9 mouse cellular contexts compared by ENCODE assay signal in genomic region chr16:30060412-30060811, GRCm38 (mm10). TPM values are rescaled to one million over a fixed set of nuclear protein-coding genes. Genes with fewer than 3 reads are reported as not detected.
DNase-seq lines count a peak whose midpoint lies in the region; ATAC-seq lines count a peak whose summit lies in the region.
"Had no signal": no experiment of that assay in that cellular context is flagged by ENCODE, and none has a peak within 500 bp of the region (broad histone marks: within the 10 kb centered on the region; RNA-seq: fewer than 3 reads in every experiment).

No protein-coding gene starts in this region.

- no peak overlapping the region for H3K4me3 ChIP-seq in heart, embryonic 13.5 days
- H3K4me3 ChIP-seq in stomach, embryonic 16.5 days (replicated peaks; ENCODE audit: low read length) = no peak overlapping the region

- H3K27me3 ChIP-seq in heart, embryonic 13.5 days (replicated peaks) = no peaks in the 10 kb centered on the region; the same call in 1 of the 2 replicates
- H3K27me3 ChIP-seq in stomach, embryonic 16.5 days (ENCODE audit: control insufficient read depth, insufficient read depth, low read length) = no peaks in the 10 kb centered on the region

- H3K4me2 ChIP-seq in heart, embryonic 13.5 days = peak overlapping the region; percentile 56
- 0 out of 2 replicates have a peak overlapping the region, but pooled peaks have one; percentile 29 for H3K4me2 ChIP-seq in stomach, embryonic 16.5 days (ENCODE audit: low read depth, low read length)

- peak overlapping the region; percentile 93 for H3K27ac ChIP-seq in heart, embryonic 13.5 days (replicated peaks)
- peak overlapping the region; percentile 86 for H3K27ac ChIP-seq in stomach, embryonic 16.5 days (ENCODE audit: low read length)
- H3K27ac ChIP-seq: liver, embryonic 14.5 days had no signal

- H3K9ac ChIP-seq in heart, embryonic 13.5 days = peak overlapping the region; percentile 72
- peak overlapping the region; percentile 7; the same call in 1 of the 2 replicates for H3K9ac ChIP-seq in stomach, embryonic 16.5 days (ENCODE audit: low read length)
- H3K9ac ChIP-seq: liver, embryonic 14.5 days had no signal

- peaks cover 77% of the 10 kb centered on the region for H3K4me1 ChIP-seq in heart, embryonic 13.5 days
- H3K4me1 ChIP-seq in stomach, embryonic 16.5 days (ENCODE audit: control insufficient read depth, insufficient read depth, low read length) = peaks cover 55% of the 10 kb centered on the region

- H3K9me3 ChIP-seq in heart, embryonic 13.5 days = no peaks in the 10 kb centered on the region
- no peaks in the 10 kb centered on the region for H3K9me3 ChIP-seq in stomach, embryonic 16.5 days (replicated peaks; ENCODE audit: control insufficient read depth, low read length)

- peak; percentile 36 for DNase-seq in ovary, adult 18-20 months (ENCODE audit: low spot score)
- DNase-seq in ovary, postnatal 10 days (ENCODE audit: low spot score) = no peak
- DNase-seq in kidney, postnatal 4 days = peak; percentile 56 to 75
- DNase-seq in frontal cortex, postnatal 10 days (ENCODE audit: low spot score in 2 of 2) = no peak
- no peak for DNase-seq in thymus, postnatal 0 days (ENCODE audit: low spot score)

- 14% methylated on average over 8 of the region's 8 CpGs for WGBS in heart, embryonic 13.5 days
- 22% methylated on average over 8 of the region's 8 CpGs for WGBS in stomach, embryonic 16.5 days

- no peak for ATAC-seq in heart, embryonic 13.5 days (ENCODE audit: extremely low read depth, insufficient number of reproducible peaks, low FRiP score, low TSS enrichment)
- peak; percentile 45; the same call in 1 of the 2 replicates for ATAC-seq in stomach, embryonic 16.5 days (ENCODE audit: insufficient read depth, low FRiP score)
- no peak for ATAC-seq in cerebellum, adult (ENCODE audit: insufficient number of reproducible peaks, low FRiP score, low TSS enrichment)

- no peaks in the 10 kb centered on the region for H3K36me3 ChIP-seq in heart, embryonic 13.5 days
- H3K36me3 ChIP-seq in stomach, embryonic 16.5 days (ENCODE audit: control insufficient read depth, insufficient read depth, low read length) = no peaks in the 10 kb centered on the region

RNA-seq across cellular contexts. Expression of gene Hes1, which starts 3.8 kb away (rescaled TPM):
- polyA plus RNA-seq in heart, embryonic 13.5 days (2015; fragmentation: Nextera tagmentation; extraction: Ambion mirVana) = 19.9 and 21.4 TPM in 2 replicates
- 34.4 and 38.5 TPM in 2 replicates for polyA plus RNA-seq in stomach, embryonic 16.5 days (2015; fragmentation: Nextera tagmentation; extraction: Ambion mirVana)
- 35.6 and 36.3 TPM in 2 replicates for polyA plus RNA-seq in thymus, postnatal 0 days (2015; fragmentation: Nextera tagmentation; extraction: Ambion mirVana)

Comparison
In these comparisons a context has a peak if more than half of its experiments do, and no peak if none do; other contexts are left out.
1. DNase-seq: peak in ovary, adult 18-20 months (single experiment) and kidney, postnatal 4 days (2 of 2); none in ovary, postnatal 10 days (single experiment), frontal cortex, postnatal 10 days (0 of 2) and thymus, postnatal 0 days (single experiment).